ENCODE assay signal across 8 mouse cellular contexts in the genomic region with DNA sequence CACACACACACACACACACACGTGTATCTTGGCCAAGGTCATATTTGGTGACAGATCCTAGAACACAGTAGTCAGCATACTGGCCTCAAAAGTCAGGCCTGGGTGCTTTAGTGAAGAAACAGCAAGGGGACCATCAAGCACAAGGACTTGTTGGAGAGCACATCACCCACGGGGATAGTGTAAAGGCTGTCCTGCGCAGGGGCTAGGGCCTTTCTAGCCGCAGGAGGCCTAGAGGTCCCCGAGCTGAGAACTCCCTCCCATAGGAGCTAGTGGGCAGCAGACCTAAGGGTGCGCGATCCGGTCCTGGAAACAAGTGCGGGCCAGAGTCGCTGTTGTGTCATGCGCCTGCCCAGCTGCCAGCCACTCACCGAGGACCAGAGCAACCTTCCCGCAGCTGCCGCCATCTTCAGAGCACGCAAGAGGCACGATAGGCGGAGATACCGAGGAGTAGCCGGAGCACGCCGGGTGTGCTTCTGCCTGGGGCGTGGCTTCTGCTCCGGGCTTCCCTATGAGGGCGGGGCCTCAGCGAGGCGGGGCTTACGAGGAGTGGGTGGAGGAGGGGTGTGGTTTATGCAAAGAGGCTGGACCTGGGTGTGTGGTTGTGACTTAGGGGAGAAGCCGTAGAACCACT. TPM values are rescaled to one million over a fixed set of nuclear protein-coding genes. Genes with fewer than 3 reads are reported as not detected.
A peak's percentile ranks its signal among the peaks of the same experiment; 100 is the strongest.
DNase-seq lines count a peak whose midpoint lies in the region; ATAC-seq and TF ChIP-seq lines count a peak whose summit lies in the region.

Gene Prdx3, minus strand, starts transcription at position 493 of the 631 bp plus-strand sequence.

- TF ChIP-seq CTCF in liver, adult 2 months (IDR thresholded peaks at IDR 0.05; ENCODE audit: low read depth, low read length): 0 out of 2 replicates have a peak, but pooled peaks have one; percentile 10

- H3K27me3 ChIP-seq in heart, embryonic 11.5 days (ENCODE audit: control insufficient read depth, insufficient read depth, low read length): no peaks in the 10 kb centered on the region
- H3K27me3 ChIP-seq in kidney, embryonic 16.5 days (ENCODE audit: insufficient read depth, low read length): no peaks in the 10 kb centered on the region
- H3K27me3 ChIP-seq in liver, adult 2 months (ENCODE audit: control insufficient read depth, insufficient read depth, low read length): no peaks in the 10 kb centered on the region
- H3K27me3 ChIP-seq in myocyte (ENCODE audit: control insufficient read depth, insufficient read depth, insufficient read length): no peaks in the 10 kb centered on the region
- H3K27me3 ChIP-seq in splenic B cell, adult 2 months (ENCODE audit: control insufficient read depth, insufficient read depth, low read length, poor library complexity, severe bottlenecking): no peaks in the 10 kb centered on the region

- peak; percentile 99 for DNase-seq in B cell, adult 2 months
- DNase-seq in brain, adult 2 months (ENCODE audit: low read depth, low spot score): peak; percentile 98
- DNase-seq in liver, adult 2 months (ENCODE audit: extremely low read depth, low read depth, low spot score): peak; percentile 88
- DNase-seq in splenic B cell, adult 2 months (ENCODE audit: low read depth, low spot score): peak; percentile 97

- H3K36me3 ChIP-seq in heart, embryonic 11.5 days (ENCODE audit: control insufficient read depth, insufficient read depth, low read length): peaks cover 6% of the 10 kb centered on the region; the same call in 1 of the 2 replicates
- H3K36me3 ChIP-seq in kidney, embryonic 16.5 days (ENCODE audit: insufficient read depth, low read length): peaks cover 10% of the 10 kb centered on the region; the same call in 1 of the 2 replicates
- H3K36me3 ChIP-seq in liver, adult 2 months (ENCODE audit: control insufficient read depth, insufficient read depth, low read length): peaks cover 28% of the 10 kb centered on the region
- H3K36me3 ChIP-seq in myocyte (ENCODE audit: control insufficient read depth, insufficient read depth): peaks cover 17% of the 10 kb centered on the region
- H3K36me3 ChIP-seq in splenic B cell, adult 2 months (ENCODE audit: control insufficient read depth, insufficient read depth, low read length, poor library complexity, severe bottlenecking): no peaks in the 10 kb centered on the region

- peak within 1 kb of the TSS; percentile 86 for H3K9ac ChIP-seq in heart, embryonic 11.5 days (ENCODE audit: low read depth, low read length)
- H3K9ac ChIP-seq in kidney, embryonic 16.5 days (replicated peaks; ENCODE audit: low read length): peak within 1 kb of the TSS; percentile 72
- peak within 1 kb of the TSS; percentile 75 for H3K9ac ChIP-seq in liver, adult 2 months (ENCODE audit: low read depth, low read length)

- ATAC-seq in erythroblast, adult 5-6 weeks (replicated peaks; ENCODE audit: low FRiP score, poor library complexity, severe bottlenecking): peak; percentile 91
- peak; percentile 99 for ATAC-seq in heart, embryonic 11.5 days (replicated peaks; ENCODE audit: insufficient number of reproducible peaks, low FRiP score, low TSS enrichment)
- peak; percentile 98 for ATAC-seq in kidney, embryonic 16.5 days (ENCODE audit: low FRiP score, low TSS enrichment)

- H3K79me2 ChIP-seq in liver, adult 2 months (ENCODE audit: control insufficient read depth, insufficient read depth, low read length): no peaks in the 10 kb centered on the region
- peaks cover 13% of the 10 kb centered on the region for H3K79me2 ChIP-seq in myocyte (ENCODE audit: control insufficient read depth, insufficient read depth)

- peak within 1 kb of the TSS; percentile 85 for H3K27ac ChIP-seq in heart, embryonic 11.5 days (ENCODE audit: low read depth, low read length)
- H3K27ac ChIP-seq in kidney, embryonic 16.5 days (ENCODE audit: low read length): peak within 1 kb of the TSS; percentile 87
- H3K27ac ChIP-seq in liver, adult 2 months (replicated peaks; ENCODE audit: insufficient read depth, low read depth, low read length): peak within 1 kb of the TSS; percentile 72

- under 1% methylated on average over 28 of the region's 28 CpGs for WGBS in heart, embryonic 11.5 days (ENCODE audit: insufficient replicate concordance)
- 0% methylated on average over 28 of the region's 28 CpGs for WGBS in kidney, embryonic 16.5 days
- 0% methylated on average over 28 of the region's 28 CpGs for WGBS in liver, adult 2 months

- H3K4me2 ChIP-seq in heart, embryonic 11.5 days: peak within 1 kb of the TSS; percentile 79
- H3K4me2 ChIP-seq in kidney, embryonic 16.5 days (replicated peaks; ENCODE audit: low read depth, low read length): peak within 1 kb of the TSS; percentile 61
- H3K4me2 ChIP-seq in myocyte (ENCODE audit: low read depth): peak within 1 kb of the TSS; percentile 92

- H3K4me3 ChIP-seq in heart, embryonic 11.5 days (ENCODE audit: low read depth, low read length): peak within 1 kb of the TSS; percentile 79
- peak within 1 kb of the TSS; percentile 79 for H3K4me3 ChIP-seq in kidney, embryonic 16.5 days (ENCODE audit: low read length)
- H3K4me3 ChIP-seq in liver, adult 2 months (ENCODE audit: insufficient read depth, low read depth, low read length): peak within 1 kb of the TSS; percentile 73
- H3K4me3 ChIP-seq in myocyte: peak within 1 kb of the TSS; percentile 55

- H3K9me3 ChIP-seq in heart, embryonic 11.5 days (replicated peaks; ENCODE audit: control insufficient read depth, low read length): no peaks in the 10 kb centered on the region
- H3K9me3 ChIP-seq in kidney, embryonic 16.5 days (ENCODE audit: low read length): no peaks in the 10 kb centered on the region

- TF ChIP-seq POLR2A in liver, adult 2 months (IDR thresholded peaks at IDR 0.05; ENCODE audit: extremely low read depth, insufficient read depth, low read length): peak; percentile 88
- TF ChIP-seq POLR2A in myocyte (IDR thresholded peaks at IDR 0.05; ENCODE audit: insufficient read length, low read depth): peak; percentile 99

- H3ac ChIP-seq in myocyte (ENCODE audit: control insufficient read depth, insufficient read length): peak within 1 kb of the TSS; percentile 52

- peaks cover 7% of the 10 kb centered on the region; the same call in 1 of the 2 replicates for H3K4me1 ChIP-seq in heart, embryonic 11.5 days (ENCODE audit: control insufficient read depth, insufficient read depth, low read length)
- peaks cover 13% of the 10 kb centered on the region for H3K4me1 ChIP-seq in kidney, embryonic 16.5 days (ENCODE audit: insufficient read depth, low read length)
- H3K4me1 ChIP-seq in liver, adult 2 months (ENCODE audit: control insufficient read depth, insufficient read depth, low read length): peaks cover 7% of the 10 kb centered on the region

TF ChIP-seq in myocyte, 11 proteins besides CTCF, POLR2A, EP300 and RAD21:
- TF ChIP-seq SRF (IDR thresholded peaks at IDR 0.05; ENCODE audit: control insufficient read depth, insufficient read length, low read depth) (no peak), E2F4 (IDR thresholded peaks at IDR 0.05; ENCODE audit: insufficient read depth) (no peak), REST (IDR thresholded peaks at IDR 0.05; ENCODE audit: insufficient read depth, insufficient read length) (peak; percentile 14), POLR2AphosphoS2 (IDR thresholded peaks at IDR 0.05; ENCODE audit: insufficient read length, low read depth) (peak; percentile 96), USF1 (IDR thresholded peaks at IDR 0.05; ENCODE audit: low read depth) (no peak), MYOG (IDR thresholded peaks at IDR 0.05; ENCODE audit: control insufficient read depth in 1 of 3, insufficient read depth in 1 of 3, insufficient read length in 2 of 3, low read depth in 2 of 3) (peak in 2 of 3 experiments; percentile 61 to 66), CEBPB (IDR thresholded peaks at IDR 0.05; ENCODE audit: insufficient read depth, poor library complexity, severe bottlenecking) (no peak), TCF12 (IDR thresholded peaks at IDR 0.05; ENCODE audit: insufficient read depth, poor library complexity, severe bottlenecking) (no peak), MYOD1 (IDR thresholded peaks at IDR 0.05; ENCODE audit: control insufficient read depth in 1 of 3, insufficient read length in 2 of 3, low read depth in 2 of 3) (peak in 2 of 3 experiments; percentile 47 to 51)

RNA-seq across cellular contexts. Expression of gene Prdx3, which starts in this region (rescaled TPM):
- 99.3 and 105 TPM in 2 replicates for total RNA-seq in erythroblast, adult 5-6 weeks (2015; ENCODE audit: low replicate concordance)
- total RNA-seq in erythroblast, adult 5-6 weeks (2017; ENCODE audit: low replicate concordance): 88.4 and 96.3 TPM in 2 replicates
- polyA plus RNA-seq in heart, embryonic 11.5 days (2014; fragmentation: Nextera tagmentation; extraction: Ambion mirVana): 205 and 208 TPM in 2 replicates
- polyA plus RNA-seq in kidney, embryonic 16.5 days (2015; fragmentation: Nextera tagmentation; extraction: Ambion mirVana): 136 and 150 TPM in 2 replicates
- total RNA-seq in liver, adult 2 months (2014; rRNA removed): 191 and 199 TPM in 2 replicates
- 157 and 170 TPM in 2 replicates for polyA plus RNA-seq in liver, adult 2 months (2012; rRNA removed)
- polyA plus RNA-seq in myocyte (2012; fragmentation: generic; extraction: Trizol): 105 TPM

Comparison
In these comparisons a context has a peak if more than half of its experiments do, and no peak if none do; other contexts are left out.
1. Peak in every context shown above with its lines: DNase-seq, ATAC-seq, H3K4me3 ChIP-seq and H3K27ac ChIP-seq.